Mouse (Mus musculus): Measurements from ENCODE around the gene Gm20503.

Gm20503 gene

DNA sequence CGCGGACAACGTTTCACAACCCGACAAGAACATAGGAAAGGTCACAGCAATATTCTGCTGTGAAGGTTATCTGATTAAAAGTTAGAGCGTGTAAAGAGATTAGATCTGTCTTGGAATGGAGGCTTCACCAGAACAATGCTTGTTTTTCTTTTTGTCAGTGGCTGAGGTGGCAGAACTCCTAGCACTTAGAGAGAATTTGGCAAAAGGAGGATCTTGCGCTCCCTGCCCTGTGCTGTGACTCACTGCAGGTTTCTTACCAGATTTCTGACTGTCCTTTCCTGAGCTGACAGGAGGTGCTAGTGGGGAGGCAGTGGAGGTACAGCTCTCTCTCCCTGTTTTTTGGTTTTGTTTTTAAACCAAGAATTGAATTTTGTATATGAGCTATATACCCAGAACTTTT lies 4.0 kb downstream of the Gm20503 start:
- DNase-seq (ENCODE audit: low spot score in 2 of 2), result no peak

DNA sequence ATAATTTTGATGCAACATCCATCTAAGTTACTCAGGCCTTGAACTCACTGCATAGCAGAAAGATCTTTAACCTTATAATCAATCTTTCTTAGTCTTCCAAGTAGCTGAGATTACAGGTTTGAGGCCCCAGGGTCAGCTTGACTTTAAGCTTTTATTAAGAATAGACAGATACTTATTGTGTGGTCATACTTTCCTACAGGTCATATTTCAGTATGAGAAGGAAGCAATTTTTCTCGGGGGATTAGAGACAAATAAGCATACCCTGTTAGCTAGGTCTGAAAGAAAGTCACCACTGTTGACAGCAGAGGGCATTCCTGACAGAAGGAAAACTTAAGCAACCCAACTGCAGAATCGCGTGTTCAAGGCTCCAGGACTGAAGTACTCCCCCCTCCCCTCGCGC lies 5.0 kb downstream of the Gm20503 start:
- DNase-seq (ENCODE audit: low spot score in 2 of 2), result no peak

DNA sequence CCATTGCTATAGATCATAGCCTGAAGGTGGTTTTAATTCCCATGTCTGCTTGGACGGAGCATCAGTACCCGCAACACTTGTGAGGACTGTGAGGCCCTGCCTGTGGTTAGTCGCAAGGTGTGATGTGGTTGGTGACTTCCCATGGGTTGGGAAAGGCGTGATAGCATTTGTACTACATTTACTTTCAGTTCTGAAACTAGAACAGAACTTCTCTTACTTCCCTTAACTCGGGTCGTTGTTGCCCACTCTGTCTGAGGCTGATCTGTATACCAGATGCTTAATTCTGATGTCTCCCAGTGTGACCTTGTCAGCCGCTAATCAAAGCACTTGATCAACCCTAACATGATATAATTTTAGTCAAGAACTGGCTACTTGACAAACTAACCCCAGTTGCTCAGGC lies 6.2 kb downstream of the Gm20503 start:
- no peak for DNase-seq (ENCODE audit: low spot score in 2 of 2)

DNA sequence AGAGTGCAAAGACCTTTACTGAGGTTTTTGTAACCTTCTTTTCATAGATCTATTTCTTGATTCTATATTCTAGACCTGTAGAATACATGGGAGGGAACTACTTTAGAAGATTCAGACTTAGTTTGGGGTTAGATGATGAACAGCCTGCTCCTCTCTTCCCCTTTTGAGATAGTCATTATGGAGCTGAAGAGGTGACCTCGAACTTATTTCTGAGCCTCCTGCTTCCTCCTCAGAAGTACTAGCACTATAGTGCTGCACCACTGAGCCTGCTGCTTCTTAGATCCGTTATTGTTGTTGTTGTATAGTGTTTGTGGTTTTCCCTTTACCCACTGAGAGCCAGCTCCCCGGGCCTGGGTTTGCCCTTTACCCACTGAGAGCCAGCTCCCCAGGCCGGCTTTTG lies 6.7 kb downstream of the Gm20503 start:
- DNase-seq (ENCODE audit: low spot score in 2 of 2), result no peak

DNA sequence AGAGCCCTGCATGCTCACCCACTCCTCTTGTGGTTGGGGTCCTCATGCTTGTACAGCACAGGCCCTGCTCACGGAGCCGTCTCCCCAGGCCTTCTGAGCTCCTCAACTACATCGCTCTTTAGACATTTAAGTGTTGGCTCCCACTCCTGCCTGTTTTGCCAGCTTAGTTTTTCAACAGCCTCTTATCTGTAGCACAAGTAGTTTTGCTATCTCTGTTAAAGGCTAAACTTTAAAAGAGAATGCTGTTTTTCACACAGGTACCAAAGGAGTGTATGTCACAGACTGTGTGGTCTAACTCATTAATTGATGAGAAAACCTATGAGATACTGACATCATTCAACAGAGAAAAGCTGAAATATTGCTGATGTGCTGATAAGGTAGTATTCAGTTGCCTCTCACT lies 8.4 kb downstream of the Gm20503 start:
- DNase-seq (ENCODE audit: low spot score in 2 of 2), result no peak

DNA sequence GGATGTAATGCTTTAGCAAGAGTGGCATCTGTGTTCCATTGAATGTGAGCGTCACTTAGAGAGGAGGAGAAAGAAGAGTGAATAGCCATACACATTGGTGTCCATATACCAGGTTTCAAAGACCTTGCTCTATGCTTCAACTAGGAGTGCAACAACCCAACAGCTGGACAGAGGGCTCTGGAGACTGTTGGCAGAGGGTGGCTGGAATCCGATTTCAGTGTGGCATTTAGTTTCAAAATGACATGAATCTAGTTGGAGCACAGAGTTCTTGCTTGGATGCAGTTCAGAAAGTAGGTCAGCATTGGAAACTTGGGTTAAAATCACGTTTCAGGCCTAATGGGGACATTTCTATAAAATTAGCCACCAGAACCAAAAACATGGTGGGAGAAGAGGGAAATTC lies 12.2 kb downstream of the Gm20503 start:
- DNase-seq (ENCODE audit: low spot score in 2 of 2), result no peak

DNA sequence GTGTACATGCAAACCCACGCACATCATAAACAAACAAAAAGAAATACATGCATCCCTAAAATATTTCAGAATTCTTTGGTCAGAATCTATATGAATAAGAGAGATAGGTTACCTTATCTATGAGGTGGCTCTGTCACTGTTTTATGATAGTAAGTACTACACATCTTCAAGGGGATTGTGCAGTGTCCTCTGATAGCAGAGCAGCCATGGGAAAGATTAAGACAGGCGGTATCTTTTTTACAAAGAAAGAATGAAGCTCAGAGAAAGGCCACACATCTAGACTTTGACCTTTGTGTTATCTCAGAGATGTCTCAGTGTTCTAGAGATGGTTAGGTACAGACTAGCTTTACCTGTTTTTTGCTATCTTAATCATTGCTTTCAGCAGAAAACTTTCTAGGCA lies 13.9 kb downstream of the Gm20503 start:
- no peak for DNase-seq (ENCODE audit: low spot score in 2 of 2)

DNA sequence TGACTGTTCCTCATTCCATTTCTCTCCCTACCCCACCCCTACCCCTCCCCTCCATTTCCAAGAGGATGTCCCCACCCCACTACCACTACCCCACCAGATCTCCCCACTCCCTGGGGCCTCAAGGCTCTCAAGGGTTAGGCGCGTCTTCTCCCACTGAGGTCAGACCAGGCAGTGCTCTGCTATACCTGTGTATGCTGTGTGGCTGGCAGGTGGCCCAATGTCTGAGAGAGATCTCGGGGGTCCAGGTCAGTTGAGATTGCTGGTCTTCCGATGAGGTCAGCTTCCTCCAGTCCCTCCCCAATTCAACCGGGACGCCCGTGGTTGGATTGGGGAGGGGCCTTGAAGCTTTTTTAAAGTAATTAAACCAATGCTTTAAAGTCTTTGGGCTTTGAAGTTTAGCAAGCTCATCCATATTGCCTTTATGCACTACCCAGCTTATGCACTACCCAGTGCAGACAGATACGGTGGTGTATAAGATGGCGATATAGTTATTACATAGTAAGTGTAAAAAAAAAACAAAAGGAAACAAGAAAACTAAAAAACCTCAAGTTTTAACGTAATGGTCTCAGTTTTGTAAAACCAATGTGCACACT lies 31.4 kb downstream of the Gm20503 start:
- no peak for DNase-seq (ENCODE audit: low spot score in 2 of 2)

DNA sequence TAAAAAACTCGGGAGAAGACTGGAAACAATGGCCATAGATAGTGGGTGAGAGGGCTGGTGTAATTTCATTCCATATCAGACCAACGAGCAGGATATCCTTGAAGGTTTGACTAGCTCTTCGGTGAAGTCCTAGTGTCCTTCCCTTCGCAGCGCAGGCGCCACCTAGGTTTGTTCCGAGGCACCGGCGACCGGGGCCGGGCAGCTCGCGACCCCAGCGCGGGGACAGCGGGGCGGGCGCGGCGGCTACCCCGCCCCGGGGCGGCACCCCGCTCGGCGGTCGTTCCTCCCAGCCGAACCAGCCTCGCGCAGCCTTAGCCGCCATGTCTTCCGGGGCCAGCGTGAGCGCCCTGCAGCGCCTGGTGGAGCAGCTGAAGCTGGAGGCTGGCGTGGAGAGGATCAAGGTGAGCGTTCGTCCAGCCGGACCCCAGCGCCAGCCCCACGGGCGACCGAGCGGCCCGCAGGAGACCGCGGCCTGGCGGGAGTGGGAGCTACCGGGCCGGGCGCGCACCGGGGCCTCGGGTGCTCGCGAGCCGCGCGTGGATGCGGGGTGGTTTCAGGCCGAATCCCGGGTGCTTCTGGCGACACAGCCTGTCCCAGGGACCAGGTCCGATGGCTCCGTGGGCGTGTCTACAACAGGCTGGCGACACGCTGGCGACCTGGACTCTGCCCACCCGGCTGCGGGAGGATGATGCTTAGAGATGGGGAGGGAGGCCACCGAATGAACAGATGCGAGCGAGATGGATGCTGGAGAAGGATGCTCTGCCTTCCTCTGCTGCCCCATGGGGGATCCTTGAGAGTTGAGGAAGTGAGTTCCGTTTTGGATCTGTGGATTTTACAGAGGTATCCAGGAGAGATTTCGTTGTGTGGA lies 32.1 kb downstream of the Gm20503 start, which contains the start of gene Gng10:
Gng10 (plus strand) TSS at position 171 of the 868 bp plus-strand sequence.
- peak; percentile 53 to 67 for DNase-seq (ENCODE audit: low spot score in 2 of 2)

DNA sequence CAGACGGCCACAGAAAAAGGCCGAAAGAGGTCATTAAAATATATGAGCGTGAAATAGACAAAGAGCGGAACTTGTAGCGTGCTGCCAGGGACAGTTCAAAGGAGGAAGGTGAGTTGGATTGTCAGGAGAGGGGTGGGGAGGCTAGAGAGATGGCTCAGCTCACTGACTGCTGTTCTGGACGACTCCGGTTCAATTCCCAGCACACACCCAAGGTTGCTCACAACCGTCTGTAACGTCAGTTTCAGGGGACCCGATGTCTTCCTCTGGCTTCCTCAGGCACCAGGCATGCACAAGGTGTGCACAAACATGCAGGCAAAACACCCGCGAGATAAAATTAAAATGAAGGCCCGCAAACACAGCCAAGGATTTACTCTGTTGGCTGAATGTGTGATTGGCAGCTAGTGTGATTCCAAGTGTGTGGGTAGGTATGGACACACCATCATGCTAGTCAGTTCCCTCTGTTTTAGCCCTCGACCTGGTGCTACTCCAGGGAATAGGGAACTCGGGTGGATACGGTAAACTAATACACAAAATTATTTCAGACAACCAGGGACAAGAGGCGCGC lies 32.9 kb downstream of the Gm20503 start:
- DNase-seq (ENCODE audit: low spot score in 2 of 2), result no peak

DNA sequence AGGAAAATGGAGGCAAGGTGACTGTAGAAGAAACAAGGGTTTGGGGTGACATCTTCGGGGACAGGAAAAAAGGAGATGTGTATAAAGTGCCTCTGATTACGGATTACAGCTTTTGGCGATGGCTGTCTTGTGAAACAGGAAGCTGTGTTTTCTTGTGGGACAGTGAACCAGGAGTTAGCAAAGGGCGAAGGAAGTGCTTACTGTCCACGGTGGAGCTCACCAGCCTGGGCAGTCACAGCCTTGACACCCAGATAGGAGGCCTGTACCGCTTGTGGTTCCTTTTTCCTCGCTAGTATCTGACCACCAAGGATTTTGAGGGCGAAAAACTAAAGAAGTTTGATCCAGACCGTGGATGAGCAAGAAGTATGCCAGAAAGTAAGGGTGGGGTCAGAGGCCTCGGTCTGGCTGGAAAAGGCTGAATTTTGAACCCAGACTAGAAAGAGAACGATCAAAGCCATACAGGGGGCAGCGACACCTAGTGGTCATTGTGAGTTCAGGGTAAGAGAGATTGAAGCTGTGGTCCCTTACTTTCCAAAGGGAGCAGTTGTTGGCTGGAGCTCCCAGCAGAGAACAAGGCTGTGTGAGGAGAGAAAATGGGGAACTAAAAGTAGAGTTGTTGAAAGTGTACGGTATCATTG lies 33.6 kb downstream of the Gm20503 start:
- peak; percentile 36 to 73 for DNase-seq (ENCODE audit: low spot score in 2 of 2)

DNA sequence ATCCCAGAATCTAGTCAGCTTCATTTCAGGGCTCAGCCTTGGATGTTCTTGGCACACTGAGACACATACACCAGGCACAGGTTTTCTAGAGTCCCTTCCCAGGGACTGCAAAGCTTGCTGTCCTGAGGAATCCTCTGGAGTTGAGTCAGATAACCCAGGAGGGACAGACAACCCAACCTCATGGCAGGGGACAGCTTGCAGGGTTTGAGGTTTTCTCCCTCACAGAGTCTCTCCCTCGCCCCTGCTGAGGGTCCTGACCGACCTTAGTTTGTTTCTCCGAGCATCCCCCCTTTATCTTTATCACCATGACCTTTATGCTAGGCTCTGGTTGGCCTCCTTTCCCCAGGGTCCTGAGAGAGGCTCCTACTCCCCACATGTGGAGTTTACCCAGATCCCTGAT lies 34.5 kb downstream of the Gm20503 start:
- no peak for DNase-seq (ENCODE audit: low spot score in 2 of 2)

DNA sequence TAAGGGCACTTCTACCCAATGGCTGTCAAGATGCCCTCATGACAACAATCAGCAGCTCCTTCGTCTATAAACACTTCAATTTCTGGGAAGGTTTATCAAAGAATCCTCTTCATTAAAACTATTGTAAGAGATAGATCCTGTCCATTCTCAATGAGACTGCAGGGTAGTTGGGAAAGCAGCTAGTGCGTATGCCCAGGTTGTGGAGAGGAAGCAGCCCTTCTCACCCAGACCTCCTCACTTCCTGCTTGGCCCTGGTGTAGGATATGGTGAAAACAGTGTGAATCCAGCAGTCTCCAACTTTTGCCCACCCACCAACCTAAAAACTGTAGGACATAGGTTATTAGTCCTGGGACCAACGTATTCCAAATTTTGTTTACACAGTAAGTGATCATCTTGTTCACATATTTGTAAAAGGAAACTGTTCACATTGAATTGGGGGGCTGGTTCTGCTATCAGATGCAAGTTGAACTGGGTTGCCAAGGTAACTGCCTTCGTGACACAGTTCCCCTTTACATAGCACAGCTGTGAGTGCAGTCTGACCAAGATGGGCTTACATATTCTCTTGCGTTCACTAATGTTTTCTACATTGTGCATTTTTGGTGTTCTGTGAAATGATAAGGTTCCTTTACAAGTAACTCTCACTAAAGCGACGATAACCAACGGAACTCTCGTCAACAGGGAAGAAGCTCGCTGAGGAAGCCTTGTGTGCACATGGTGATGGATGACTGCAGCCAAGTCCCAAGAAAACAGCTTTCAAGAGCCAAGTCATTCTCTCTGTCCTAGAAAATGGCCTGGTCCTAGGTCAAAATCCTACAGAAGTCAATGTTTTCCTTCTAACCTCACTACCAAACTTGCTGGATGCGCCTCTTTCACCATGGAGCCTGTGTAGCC lies 37.6 kb downstream of the Gm20503 start:
- no peak for DNase-seq (ENCODE audit: low spot score in 2 of 2)

DNA sequence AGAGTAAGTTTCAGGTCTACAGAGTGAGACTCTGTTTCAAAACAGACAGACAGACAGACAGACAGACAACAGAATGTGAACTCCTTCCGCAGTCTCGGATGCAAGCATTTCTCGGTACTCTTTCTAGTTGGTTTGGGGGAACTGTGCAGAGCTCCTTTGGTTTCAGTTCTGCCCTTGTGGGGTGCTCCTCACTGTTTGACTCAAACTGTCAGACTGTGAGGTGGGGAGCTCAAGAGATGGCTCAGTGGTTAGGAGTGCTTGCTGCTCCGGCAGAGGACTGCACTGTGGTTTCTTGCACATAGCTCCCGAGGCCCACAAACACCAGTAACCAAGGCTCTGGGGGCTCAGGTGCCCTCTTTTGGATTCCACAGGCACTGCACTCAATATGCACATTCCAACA lies 40.1 kb downstream of the Gm20503 start:
- no peak for DNase-seq (ENCODE audit: low spot score in 2 of 2)

DNA sequence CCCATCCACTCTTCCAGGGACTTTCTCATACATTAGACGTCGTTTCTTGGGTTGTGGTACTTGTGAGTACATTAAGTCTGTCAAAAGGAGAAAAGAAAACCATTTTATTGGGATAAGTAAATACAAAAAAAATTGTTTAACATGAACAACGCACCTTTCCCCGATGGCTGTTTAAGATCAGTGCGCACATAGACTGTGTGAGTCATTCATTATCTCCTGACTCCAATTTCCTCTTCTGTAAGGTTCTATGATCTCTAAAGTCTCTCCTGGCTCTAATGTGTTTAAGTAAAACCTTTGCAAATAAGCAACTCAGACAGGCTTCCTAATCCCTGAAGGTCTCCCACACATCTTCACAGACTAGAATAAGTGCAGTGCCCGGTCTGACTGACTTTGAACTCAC lies 40.9 kb downstream of the Gm20503 start:
- DNase-seq (ENCODE audit: low spot score in 2 of 2), result no peak

DNA sequence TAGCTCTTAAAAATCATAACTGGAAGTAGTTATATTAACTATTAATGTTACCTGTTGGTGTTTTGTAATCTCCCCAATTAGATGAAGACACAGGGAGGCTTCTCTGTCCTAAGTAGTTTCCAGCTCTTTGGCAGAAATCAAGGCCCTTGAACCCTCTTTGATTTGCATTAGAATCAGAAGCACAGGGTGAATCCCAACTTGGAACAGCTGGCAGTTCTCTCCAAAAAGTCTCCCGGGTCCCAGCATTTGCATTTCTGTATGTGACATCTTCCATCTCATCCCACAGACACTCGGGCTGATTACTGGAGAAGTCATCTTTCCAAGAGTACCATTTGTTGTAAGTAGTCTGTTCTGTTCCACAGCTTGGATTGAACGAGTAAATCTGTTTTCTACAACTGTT lies 44.2 kb downstream of the Gm20503 start:
- DNase-seq (ENCODE audit: low spot score in 2 of 2), result no peak

DNA sequence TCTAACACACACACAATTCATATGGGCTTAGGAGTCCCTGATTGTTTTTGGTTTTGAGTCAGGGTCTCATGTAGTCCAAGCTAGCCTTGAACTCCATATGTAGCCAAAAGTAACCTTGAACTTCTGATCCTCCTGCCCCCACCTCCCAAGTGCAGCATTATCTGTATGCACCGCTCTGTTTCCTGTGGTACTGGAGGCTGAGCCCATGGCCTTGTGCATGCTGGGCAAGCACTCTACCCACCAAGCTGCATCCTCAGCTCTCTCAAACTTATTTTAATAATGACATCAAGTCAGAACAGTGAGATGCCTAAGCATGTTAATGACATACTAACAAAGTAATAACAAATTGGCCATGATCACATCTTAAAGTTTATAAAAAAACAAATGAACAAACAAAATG lies 48.1 kb downstream of the Gm20503 start:
- no peak for DNase-seq (ENCODE audit: low spot score in 2 of 2)

DNA sequence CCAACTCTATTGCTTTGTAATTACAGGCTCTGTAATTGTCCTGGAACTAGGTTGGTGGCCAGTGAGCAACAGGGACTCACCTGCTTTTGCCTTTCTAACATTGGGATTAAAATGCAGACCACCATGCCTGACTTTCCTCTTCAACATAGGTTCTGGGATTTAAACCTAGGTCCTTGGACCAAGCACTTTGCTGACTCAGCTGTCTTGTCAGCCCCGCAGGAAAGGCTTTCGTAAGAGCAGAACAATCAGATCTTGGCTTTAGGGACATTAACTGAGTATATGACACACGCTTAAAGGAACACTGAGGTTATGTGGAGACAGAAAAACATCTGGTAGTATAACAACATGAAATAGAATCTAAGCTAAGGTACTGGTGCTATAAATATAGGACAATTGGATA lies 54.9 kb downstream of the Gm20503 start:
- DNase-seq (ENCODE audit: low spot score in 2 of 2), result no peak

DNA sequence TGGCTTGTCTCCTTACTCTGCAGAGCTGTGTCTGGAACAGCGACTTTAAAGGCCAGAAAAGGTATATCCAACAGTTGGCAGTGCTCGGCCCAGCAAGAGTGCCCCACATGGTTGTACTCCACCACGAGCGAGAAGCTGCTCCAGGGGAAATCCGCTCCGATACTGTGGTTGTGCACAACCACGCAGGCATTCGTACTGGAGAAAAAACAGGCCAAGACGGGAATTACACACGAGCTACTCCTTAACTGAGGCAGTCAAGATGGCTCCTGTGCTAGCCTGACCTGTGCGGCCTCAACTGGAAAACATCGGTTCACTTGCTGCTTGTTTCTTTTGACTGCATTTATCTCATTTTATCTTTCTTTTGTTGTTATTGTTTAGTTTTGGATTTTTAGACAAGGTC lies 59.5 kb downstream of the Gm20503 start:
- DNase-seq (ENCODE audit: low spot score in 2 of 2), result no peak

DNA sequence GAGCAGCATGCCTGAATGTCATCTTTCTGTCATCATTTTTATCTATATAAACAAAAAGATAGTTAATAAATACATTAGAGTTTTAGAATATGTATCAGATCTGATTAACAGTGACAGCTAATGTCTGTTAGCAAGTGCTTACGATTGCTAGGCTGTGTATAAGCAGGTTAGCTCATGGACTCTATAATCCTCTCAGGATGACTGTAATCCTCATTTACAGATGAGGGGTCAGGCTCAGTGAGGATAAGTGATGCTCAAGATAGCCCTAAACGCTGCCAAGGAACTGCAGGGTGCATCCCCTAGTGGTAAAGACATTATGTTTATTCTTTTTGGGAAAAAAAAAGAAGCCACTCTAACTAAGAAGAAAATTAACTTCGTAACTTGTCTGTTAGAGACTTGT lies 66.3 kb downstream of the Gm20503 start:
- DNase-seq (ENCODE audit: low spot score in 2 of 2), result no peak

DNA sequence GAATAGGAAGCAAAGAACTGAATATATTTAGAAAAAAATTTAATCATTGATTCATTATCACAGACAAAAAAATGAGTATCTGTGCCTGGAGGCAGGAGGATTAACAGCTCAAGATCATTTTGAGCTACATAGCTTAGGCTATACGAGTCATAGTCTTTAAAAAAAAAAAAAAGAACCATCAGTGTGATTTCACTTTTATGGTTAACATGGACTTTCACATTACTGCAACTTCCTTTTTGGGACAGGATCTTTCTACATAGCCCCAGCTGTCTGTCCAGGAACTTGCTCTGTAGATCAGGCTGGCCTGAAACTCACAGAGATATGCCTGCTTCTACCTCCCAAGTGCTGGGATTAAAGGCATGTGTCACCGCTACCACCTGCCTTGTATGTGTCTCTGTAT lies 80.4 kb downstream of the Gm20503 start:
- no peak for DNase-seq (ENCODE audit: low spot score in 2 of 2)

DNA sequence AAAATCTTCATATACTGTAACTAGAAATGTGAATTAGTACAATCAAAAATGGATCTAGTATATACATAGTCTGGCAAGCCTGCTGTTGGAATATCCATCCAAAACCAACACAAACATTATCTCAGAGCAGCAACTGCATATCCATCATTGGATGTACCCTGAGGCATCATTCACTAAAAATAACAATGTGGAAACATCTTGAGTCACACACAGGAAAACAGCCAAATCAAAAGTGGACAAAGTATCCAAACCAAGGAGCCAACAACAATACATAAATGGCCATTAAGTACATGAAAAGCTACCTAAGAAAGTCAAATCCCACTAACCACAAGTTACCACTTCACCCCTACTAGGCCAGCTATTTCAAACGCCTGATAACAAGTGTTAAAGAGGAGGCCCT lies 86.4 kb downstream of the Gm20503 start:
- DNase-seq (ENCODE audit: low spot score in 2 of 2), result no peak
